Mouse (Mus musculus) left cerebral cortex, adult 8-10 months (tissue): ENCODE data around the gene Phc2. TPM values are rescaled to one million over a fixed set of nuclear protein-coding genes. Genes with fewer than 3 reads are reported as not detected.

ENCODE experiments used
- DNase-seq, 2 experiments: peaks; one replicate each; pipeline ENCODE4 v3.0.0; 2022; ENCODE audit warnings: low spot score in 2 of 2
- total RNA-seq, 4 experiments: library from RNA; stranded (reverse); gene quantifications; 2 replicates each; pipeline ENCODE4 v1.2.4; 2022

The Phc2 gene
- total RNA-seq, 4 experiments from 2014 or later, result 88.6 to 92.0 (median 90.0) TPM

DNA sequence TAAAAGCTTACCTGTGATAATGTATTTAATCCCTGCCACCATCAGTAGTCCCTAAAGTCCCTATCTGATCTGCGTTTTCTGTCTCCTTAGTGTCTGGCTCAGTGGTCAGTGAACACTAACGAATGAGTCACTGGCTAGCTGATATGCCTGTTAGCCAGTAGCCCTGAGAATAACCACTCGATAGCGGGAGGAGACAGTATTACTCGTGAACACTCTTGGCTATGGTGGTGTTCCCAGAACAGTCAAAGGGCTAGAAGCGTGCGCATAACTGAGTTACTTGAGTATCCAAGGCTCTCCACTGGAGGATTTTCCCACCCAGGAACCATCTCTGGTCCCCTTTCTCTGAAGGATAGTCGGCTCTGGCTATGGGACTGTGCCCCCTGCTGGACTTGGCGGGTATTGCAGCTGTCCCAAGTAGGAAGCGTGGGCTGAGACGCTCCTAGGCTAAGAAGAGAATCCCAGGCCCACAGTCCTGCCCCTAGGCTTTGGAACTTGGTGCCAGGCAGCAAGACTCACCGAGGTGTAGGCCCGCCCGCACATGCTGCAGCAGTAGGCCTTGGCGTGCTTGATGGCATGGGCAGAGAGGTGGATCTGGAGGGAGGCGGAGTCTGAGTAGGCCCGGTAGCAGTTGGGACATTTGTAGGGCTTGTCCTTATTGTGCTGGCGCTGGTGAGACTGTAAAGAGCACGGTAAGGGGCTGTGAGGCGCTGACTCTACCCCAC lies 122.2 kb downstream of the Phc2 start:
- peak; percentile 66 to 83 for DNase-seq

DNA sequence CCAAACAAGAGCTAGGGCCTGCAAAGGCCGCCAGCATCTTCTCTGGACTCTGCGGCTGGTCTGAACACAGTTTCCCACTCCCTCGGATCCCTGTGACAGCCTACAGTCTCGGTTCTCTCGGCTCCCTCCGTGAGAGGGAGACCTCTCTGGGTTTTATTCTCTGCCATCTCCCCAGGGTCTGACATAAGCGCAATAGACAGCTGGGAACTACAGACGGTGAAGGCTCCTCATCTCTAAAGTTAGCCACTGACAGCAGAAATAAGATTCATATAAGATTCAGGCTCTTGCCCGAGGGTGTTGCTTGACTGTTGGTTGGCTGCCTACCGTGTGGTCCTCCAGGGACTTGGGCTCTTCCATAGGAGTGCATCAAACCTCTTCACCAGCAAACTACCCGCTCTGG lies 123.1 kb downstream of the Phc2 start:
- DNase-seq, result no peak

DNA sequence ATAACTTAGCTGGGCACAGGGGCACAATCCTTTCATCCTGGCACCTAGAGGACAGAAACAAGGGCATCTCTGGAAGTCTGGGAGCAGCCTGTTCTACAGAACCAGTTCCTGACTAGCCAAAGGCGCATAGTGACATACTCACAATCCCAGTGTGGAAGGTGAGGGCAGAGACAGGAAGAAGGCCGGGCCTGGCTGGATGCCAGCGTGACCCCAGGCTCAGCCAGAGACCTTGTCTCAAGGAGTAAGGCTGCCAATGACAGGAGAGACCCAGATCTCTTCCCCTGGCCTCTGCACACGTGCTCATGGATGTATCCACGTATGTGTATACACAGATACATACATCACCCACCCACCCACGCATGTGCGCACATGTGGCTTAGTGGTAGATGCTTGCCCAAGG lies 127.5 kb downstream of the Phc2 start:
- DNase-seq, result no peak

DNA sequence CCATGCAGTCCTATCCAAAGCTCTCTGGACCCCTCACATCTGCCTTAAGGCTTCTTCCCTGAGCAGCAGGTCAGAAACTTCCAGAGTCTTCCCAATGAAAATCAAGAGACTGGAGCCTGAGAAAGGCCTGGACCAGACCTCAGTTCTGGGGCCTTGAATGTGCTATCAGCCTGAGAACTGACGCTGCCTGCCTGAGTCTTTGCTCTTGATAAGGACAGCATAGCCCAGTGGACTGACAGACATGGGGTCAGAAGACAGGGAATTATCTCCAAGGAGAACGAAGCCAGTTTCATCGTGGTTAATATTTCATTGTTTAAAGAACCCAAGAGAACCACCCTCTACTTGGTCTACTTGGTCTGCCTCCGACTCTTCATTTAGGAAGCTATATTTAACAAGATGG lies 128.1 kb downstream of the Phc2 start:
- DNase-seq, result no peak

DNA sequence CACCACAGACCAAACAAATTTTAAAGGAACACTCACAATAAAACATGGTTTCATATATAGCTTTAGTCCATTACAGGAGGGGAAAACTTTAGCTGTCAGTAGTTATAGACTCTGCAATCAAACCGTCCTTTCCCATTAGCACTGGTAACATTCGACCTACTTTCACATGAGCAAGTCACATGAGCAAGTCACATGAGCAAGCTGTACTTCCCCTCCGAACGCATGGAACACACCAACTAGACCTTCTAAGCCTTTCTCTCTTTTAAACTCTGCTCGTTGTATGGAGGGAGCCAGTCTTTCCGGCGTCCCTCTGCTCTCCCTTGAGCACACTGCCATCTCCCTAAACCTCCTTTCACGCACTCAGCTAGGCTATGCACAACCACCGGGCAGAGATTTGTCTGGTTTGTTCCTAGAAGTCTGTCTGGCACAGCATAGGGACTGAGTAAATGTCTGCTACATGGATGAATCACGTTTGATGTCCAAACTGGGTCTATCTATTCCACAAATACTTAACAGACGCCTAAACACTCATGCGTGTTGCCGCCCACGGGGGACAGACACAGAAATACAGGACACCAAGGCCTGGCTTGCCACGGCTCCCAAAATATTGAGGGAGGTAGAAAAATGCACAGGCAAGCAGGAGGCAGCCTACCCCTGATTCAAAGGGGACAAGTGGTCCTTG lies 130.6 kb downstream of the Phc2 start:
- DNase-seq, result peak in 1 of 2 experiments; percentile 63

DNA sequence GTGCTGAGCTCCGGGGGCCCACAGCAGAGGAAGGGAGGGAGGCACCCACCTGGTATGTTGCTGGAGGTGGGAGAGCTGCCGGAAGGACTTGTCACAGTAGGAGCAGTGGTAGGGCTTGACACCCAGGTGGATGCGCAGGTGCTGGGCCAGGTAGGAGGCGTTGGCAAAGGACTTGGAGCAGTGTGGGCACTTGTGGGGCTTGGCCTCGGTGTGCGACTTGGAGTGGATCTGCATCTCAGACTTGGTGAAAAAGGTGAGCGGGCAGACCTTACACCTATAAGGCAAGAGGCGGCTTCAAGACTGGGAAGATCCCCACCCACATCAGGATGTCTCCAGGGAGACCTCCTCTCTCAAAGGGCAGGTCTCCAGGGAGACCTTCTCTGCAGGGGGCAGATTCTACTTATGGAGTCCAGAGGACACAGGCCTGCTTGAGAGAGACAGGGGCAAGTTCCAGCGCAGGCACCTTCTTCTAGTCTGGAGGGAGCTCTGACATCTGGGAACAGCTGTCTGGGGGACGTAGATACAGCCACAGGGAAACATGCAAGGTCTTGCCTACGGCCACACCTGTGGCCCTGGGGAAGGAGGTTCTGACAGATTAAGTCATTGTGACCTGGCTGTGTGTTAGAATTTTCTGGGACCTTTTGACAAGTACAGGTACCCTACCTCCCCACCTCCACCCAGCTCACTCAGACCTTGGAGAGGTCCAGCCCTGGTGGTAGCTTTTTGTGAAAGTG lies 131.6 kb downstream of the Phc2 start:
- no peak for DNase-seq

DNA sequence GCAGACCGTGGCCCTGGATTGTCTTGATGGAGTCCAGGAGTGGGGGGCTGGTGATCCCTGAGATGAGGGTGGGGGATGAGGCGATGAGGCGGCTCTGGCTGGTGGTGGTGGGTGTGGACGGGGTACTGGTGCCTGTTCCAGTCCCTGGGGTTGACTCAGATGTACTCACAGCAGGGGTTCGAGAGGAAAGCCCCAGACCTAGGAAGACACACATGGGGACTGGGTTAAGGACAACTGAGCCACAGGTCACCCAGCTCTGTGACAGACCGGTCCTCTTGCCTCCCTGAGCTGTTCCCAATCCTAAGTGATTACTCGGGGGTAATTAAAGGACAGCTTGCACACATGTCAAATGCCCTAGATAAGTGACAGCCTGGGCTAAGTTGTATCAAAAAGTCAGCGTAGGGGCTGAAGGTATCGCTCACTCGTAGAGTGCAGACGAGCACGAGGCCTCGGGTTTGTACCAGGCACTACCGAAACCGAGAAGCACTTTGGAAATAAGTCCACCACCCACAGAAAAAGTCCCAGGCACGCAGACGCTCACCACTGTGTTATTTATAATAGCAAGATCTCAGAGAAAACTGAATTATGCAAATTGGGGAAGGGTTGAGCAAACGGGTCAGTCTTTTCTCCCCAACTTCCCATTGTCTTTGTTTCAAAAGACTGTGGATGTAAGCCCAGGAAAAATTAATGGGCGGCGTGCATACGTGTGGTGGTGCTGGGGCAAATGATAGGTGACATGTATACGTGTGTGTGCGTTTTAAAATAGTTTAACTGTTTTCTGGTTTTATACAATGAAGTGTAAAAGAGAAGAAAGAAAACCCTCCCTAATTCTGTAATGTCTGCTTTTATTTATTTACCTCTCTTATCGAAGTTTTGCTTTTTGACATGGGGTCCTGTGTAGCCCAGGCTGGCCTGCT lies 132.8 kb downstream of the Phc2 start:
- DNase-seq, result no peak

DNA sequence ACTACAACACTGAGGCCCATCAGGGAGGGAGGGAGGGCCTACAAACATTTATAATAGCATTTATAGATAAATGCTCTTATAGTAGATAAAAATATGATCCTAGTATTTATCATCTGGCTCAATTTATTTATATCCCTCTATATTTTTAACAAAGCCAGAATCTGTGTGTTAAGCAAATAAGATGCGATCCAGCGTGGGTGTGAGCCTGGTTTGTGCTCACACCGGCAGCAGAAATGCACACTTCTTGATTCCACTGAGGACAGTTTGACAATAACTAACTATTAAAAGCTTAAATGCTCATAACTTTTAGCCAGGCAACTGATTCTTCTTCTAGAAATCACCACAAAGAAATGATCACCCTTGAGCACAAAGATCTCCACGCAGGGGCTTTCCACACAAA lies 133.6 kb downstream of the Phc2 start:
- no peak for DNase-seq

DNA sequence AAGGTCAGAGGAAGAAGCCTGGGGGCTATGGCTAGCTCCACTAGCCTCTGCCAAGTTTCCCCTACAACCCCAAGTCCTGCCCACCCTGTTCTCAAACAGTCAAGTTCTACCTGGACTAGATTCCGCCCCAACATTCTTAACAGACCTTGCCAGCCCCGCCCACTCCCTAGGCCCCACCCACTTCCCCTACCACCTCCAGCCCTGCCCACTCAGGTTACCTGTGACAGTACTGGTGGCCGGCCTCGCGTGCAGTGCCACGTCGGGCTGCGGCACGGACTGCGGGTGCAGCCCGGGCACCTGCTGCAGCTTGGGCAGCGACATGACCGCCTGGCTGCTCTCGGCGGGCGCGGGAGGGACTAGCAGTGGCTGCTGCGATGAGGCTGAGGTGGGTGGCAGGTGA lies 135.1 kb downstream of the Phc2 start:
- no peak for DNase-seq

DNA sequence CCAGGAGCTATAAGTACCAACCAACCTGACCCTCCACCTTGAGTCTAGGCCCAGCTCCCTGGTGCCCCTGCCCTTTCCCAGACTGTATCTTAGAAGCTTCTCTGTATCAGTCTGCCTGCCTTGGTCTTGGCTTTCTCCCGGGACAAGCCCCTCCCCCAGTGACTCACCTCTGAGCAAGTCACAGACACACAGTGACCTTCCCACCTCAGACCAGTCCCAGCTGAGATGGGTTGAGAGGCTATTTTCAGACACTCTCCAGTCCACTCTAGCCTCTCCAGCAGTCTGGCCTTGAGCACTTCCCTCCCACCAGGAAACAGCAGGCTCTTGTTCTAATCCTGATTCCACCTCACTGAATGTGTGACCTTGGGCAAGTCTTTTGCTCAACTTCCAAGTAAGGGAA lies 139.2 kb downstream of the Phc2 start:
- no peak for DNase-seq

DNA sequence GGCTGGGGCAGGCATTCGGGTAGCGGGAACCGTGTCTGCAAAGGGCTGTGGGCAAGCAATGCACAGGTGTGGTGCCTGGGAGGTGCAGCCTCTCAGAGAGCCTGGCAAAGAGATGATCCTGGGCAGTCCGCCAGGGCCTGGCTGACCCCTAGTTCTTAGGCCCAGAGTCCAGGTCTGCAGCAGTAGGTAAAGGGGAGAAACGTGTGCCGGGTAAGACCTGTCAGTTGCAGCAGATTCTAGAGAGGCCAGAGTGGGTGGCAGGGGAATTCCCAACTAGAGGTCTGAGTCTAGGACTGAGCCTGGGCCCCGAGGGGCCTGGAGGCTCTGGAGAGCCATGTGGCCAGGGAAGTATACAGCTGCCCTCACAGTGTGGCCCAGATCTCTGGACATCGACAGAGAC lies 139.7 kb downstream of the Phc2 start:
- DNase-seq, result no peak

DNA sequence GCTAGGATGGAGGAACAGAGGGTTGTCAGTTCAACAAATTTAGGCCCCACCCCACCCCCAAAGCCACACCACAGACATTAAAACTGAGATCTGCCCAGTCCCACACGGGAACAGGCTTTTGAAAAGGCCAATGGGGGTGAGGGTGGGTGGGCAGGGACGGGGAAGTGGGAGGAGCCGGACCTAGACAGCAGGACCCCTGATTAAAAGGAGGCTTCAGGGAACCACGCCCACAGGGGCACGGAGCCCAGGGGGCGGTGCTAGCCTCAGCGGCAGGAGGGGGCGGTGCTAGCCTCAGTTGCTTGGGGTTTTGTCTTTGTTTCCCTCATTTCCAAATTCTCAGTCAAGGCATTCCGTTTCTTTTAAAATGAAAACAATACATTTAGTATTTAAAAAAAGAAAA lies 141.1 kb downstream of the Phc2 start:
- no peak for DNase-seq

DNA sequence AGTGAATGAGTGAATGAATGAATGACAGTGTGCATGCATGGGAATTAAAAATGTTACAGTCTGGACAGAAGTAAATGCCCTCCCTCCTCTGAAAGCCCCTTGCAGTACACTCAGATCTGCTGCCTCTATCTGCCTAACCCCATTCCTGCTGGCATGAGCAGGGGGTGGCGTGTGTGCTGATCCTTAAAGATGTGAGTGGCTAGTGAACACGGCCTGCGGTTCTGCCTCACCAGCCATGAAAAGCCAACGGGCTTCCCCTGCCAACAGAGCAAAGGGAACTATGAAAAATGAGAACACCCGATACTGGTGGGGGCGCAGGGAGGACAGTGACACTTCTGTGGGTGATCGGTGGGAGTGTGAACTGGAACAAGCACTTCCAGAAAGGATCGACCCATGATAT lies 142.3 kb downstream of the Phc2 start:
- DNase-seq, result no peak

DNA sequence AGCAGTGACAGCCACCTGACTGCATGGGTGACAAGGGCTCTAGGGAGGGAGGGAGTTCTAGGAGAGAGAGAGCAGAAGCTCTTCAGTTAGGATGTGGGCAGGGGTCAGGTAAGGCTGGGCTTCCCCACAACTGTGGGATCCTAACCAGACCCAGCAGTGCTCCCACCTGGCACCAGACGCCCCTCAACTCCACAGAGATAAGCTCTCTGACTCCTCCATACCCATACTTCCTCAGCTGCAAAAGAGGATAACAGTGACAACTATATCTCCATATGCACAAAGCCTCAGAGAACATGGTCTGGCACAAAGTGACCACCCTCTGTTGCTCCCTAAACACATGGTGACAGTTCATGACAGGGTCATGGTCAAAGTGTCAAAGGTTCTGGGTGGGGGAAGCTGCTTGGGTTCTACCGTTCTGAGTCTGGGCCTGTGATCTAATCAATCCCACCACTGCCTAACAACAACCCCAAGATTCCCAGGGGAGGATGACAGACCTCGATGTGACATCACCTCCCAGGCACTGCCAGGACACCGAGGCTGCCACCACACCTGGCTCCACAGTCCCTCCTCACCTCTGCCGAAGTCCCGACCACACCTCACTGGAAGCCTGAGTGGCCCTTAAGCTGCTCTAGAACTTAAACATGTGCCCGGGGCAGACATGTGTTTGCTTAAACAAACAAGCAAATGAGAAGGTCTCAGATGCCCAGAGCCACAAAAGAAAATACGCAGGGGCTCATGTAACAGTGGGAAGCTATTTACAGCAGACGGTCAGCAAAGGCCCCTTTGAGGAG lies 147.4 kb downstream of the Phc2 start:
- DNase-seq, result no peak

Other genes with a start within 250 kb of the Phc2 start
- gene Zscan20, start 44.6 kb upstream of the Phc2 start, total RNA-seq, result 10 to 100 TPM in 1 of 4 experiments, 1 to 10 TPM in 3; 6.2 to 11.9 (median 8.5) TPM
- gene Tlr12, start 36.1 kb upstream of the Phc2 start, total RNA-seq, result 1 to 10 TPM in 3 of 4 experiments, under 1 TPM in 1; 0.99 to 3.1 (median 2.0) TPM
- under 1 TPM; 0.09 to 0.39 (median 0.27) TPM for gene A3galt2, start 100.7 kb downstream of the Phc2 start, total RNA-seq
- 10 to 100 TPM; 27.1 to 32.9 (median 30.1) TPM for gene Zfp362, start 151.3 kb downstream of the Phc2 start, total RNA-seq
- gene Trim62, start 228.9 kb downstream of the Phc2 start, total RNA-seq, result 10 to 100 TPM; 17.4 to 20.0 (median 19.4) TPM